Mouse (Mus musculus): ENCODE measurements around the gene Scap.
A peak's percentile ranks its signal among the peaks of the same experiment; 100 is the strongest.
"Not testable (repeated sequence)": the region's sequence is repeated elsewhere in the genome, so short reads cannot be mapped to it uniquely, and the experiment has no call there.

The Scap gene

DNA sequence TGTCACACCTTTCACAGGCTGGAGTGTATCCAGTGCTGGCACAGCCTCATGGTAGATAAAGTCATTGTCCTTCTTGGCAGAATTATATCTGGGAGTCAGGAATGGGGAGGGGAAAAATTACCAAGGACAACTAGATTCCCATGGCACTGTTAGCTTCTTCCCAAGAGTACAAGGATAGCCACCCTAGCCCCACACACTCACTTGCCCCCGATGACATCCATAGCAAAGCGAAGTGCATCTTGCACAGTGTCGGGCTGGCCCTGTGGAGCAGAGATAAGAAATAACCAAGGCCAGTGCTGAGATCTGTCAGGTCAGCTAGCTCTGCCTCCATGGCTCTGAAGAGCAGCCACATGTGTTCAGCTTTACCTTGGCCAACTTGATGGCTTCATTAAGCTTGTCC is 57.8 kb downstream of the Scap start:
- DNase-seq = no peak

DNA sequence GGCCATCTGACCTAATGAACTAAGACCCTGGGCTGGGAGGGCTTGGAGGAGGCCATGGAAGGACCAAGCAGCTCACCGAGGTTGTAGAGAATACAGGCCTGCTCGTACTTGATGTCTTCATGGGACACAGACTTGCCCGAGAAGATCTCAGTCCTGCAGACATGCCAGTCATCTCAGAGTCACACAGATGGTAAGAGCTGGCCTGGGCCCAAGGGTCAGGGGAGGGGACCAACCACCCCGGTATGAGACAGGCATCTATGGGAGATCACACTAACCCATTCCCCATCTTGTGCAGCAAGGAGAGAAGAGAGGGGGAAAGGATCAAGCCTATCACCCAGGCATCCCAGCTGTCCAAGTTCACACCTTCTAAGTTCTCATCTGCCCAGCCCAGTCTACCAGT is 60.2 kb downstream of the Scap start:
- DNase-seq = no peak

DNA sequence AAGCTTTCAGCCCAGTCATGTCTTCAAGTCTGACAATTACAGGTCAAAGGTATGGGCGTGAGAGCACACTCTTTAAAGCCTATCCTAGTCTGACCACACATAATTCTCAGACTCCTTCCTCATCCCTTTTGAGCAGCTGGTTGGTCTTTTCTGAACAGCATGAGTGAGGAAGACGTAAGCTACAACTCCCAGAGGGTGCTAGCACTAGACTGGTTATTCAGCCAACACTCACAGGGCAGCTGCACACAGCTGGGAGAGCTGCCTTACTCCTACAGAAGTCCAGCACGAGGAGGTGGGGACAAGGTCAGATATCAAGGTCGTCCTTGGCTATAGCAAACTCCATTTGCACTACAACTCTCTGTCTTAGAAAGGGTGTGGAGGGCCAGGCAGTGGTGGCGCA is 67.6 kb downstream of the Scap start:
- no peak for DNase-seq

DNA sequence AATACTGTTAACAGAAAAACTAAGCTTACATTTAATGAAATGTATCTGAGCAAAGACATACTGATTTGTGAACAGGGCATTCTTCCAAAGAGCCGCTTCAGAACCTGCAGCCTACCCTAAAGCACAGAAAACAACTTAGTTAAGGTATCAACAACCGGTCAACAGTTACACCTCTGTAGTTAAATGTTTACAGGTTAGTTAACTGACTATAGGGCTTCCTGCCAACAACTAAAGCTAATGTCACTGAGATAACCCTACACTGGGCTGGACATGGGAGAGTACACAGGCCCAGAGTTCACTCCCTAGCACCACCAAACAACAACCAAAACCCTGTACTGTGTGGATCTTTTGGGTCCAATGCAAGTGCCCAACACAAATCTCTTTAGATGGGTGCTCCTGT is 69.6 kb downstream of the Scap start:
- DNase-seq = peak in 1 of 2 experiments; percentile 40

DNA sequence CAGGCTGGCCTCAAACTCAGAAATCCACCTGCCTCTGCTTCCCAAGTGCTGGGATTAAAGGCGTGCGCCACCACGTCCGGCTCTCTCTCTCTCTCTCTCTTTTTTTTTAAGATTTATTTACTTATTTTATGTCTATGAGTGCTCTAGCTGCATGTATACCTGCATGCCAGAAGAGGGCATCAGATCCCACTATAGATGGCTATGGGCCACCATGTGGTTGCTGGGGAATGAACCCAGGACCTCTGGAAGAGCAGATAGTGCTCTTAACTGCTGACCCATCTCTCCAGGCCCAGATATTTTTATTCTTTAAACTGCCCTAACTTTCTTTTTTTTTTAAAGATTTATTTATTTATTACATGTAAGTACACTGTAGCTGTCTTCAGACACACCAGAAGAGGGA is 70.2 kb downstream of the Scap start:
- not testable (repeated sequence) for DNase-seq

DNA sequence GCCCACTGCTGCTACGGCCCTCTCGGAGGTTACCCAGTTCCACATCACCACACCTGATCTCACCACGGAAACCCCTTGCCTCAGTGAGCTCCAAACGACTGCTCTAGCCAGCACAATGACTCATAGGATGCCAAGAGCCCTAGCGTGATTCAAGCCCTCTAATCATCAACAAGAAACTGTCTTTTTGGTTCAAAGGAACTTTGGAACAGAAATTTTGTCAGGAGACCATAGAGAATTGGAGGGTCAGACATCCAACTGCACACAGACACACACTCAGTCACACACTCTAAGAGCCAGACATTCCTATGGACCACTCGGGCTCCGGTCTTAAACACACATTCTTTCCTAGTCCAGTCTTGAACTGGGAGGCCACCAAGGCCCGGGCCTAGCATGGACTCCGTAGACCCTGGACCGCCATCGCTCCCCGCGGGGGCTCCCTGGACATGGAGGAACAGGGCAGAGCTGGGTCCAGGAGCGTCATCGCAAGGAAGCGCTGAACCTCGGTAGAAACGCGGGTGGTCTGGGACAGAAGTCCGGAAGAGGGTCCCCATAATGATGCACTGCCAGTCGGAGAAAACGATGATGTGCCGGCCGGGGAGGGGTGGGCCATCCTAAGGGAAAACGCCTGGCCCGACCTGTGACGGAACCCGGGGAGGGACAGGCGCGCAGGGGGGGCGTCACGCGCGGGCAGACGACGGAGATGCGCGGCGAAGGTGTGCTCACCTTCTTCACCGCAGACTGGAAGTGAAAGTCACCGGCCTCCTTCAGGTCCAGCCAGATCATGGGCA is 74.4 kb downstream of the Scap start:
- DNase-seq = no peak

DNA sequence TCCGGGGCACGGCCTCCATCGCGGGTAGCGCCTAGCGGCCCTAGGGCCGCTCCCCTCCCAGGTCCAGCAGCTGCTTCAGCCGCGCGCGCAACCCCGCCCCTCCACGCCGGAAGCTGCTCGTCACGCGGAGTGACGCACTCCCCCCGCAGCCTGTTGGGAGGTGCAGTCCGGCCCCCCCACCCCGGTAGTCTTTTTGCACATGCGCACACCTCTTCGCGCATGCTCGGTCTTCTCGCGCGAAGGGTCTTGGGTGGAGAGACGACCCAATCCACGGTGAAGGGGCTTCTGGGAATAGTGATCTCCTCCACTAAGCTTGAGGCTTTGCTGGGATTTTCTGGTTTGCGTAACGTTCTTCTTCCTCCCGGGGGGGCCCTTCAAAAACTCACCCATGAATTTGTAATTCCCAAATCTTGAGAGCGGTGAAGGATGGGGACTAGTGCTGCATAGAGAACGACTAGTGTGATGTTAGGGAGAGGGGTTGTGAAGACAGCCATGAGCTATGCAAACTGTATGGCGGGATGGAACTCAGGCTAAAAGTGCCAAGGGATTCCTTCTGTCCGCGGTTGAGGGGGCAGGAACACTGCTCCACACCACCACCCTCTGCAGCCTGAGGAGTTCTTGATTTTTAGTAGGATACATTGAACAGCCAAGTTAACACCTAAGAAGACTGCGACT is 75.1 kb downstream of the Scap start, which contains the start of gene Ptpn23:
Gene Ptpn23, minus strand, starts transcription at position 115 of the 675 bp plus-strand sequence.
- DNase-seq = peak; percentile 93 to 94

DNA sequence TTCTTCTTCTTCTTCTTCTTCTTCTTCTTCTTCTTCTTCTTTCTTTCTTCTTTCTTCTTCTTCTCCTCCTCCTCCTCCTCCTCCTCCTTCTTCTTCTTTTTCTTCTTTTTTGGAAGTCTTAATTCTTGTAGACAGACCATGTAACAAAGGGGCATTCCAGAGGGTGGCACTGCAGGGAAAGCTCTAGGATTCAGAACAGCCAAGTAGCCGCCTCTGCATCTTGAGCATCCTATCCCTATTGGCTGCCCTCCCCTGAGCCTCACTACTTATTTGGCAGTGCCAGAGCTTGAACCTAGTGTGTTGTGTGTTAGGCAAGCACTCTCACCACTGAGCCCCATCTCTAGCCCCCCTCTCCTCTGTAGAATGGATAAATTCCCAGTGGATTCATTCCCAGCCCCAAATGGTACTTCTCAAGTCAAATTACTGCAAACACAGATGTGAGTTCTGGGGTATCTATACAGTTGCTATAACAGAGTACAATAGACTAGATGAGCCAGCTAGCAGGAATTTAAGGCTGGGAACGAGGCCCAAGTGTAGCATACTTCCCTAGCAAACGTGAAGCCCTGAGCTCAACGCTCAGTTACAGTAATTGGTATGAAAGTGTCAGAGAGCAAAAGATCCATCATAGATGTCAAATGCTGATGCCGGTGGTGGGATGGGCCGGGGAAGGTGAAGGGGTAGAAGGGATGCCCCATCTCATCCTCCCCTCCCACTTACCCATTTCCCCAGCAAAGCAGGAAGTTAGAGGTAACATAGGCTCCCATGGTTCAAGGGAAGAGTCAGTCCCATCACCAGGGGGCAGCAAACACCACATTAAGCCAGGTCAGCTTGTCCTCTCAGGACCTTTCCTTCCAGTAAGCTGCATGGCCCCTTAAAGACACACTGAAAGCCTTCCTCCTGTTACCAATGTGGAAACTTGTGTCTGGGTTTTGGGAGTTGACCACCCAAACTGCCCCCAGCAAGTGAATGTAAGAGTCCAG is 78.1 kb downstream of the Scap start:
- peak; percentile 78 to 89 for DNase-seq

DNA sequence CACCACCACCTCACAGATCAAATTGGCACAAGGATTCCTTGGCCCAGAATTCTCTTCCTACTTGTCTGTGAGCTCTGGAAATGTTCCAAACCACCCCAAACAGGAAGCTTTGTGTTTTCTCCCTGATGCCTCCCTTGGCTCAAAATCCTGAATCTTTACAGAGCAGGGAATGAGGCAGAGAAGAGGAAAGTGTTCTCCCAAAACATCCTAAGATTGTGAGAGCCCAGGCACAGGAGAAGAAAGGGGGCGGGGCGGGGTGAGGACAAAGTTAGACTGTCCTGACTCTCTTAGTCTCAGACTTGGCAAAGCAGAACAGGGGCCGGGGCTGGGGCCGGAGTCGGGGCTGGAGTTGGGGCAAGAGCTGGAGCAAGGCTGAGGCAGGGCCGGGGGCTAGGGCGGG is 79.8 kb downstream of the Scap start:
- no peak for DNase-seq

DNA sequence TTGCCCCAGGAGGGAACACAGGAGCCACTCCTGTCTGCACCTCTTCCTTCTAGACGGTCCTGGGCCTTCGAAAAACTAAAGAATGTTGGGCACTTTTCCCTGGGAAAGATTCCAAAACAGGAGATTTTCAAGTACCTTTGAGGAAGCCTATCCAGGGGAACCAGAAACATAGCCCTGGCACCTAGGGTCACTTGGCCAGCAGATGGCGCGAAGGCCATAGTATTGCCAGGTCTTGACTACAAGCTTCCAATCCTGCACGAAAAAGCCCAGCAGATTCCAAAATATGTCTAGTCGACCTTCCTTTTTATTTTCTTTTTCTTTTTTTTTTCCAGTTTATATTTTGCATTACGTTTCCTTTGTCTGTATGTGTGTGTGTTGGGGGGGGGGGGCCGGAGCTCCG is 80.7 kb downstream of the Scap start:
- DNase-seq = peak; percentile 51 to 63

DNA sequence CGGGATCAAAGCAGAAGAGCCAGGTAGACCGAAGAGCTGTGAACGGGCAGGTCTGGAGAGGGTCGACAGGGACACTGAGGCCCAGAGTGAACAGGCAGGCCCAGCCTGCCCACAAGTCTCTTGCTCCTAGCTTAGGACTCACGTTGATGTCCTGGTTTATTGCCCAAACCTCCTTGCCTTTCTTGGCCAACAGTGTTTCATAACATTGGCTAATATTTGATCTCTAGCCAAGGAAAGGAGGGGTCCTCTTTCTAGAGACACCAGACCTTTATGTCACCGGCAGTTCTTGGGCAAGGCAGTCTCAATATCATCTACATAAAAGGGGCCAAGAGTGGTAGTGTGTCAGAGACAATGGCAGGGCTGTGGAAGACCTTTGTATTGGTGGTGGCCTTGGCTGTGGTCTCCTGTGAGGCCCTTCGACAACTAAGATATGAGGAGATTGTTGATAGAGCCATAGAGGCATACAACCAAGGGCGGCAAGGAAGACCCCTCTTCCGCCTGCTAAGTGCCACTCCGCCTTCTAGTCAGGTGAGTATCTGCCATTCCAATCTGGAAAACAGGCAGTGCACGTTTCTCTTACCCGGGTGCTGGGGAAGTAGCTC is 86.5 kb downstream of the Scap start, which contains the start of gene Ngp:
Gene Ngp, plus strand, starts transcription at position 237 of the 602 bp plus-strand sequence.
- DNase-seq = no peak

DNA sequence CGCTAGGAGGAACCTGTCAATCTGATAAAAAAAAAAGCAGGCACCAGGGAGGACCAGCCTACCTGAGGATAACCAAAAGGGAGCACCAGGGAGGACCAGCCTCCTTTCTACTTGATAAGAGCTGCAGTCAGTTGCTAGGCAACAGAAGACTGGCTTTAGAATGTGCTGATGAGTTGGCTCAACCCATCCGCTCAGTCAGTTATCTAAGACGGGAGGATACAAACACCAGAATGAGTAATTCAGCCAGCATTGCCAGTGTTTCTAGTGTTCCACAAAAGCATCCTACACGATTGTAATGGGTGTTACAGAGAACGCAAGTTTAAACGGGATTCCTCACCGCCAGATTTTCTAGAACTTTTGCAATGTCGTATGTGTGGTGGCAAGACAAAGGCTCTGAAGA is 98.2 kb downstream of the Scap start:
- DNase-seq = no peak

DNA sequence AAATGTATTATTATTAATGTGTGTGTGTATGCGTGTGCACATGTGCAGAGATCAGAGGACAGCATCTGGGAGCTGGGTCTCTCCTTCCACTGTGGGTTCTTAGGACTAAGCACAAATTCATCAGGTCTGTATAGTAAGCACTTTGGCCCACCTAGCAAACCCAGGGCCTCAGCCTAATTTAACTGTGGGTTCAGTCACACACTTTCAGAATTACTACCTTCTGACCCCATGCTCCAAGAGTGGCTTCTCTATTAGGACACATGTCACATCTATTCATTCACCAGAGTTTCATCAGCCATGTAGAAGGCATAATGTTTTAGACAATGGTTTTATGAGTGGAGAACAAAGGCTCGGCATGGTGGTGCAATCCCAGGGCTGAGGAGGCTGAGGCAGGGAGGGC is 100.0 kb downstream of the Scap start:
- no peak for DNase-seq
